Mouse (Mus musculus): ENCODE measurements around the gene Slc38a1. TPM values are rescaled to one million over a fixed set of nuclear protein-coding genes. Genes with fewer than 3 reads are reported as not detected.

Gene Slc38a1
- polyA plus RNA-seq, 1 experiment from 2014 or later, result 139 TPM

GRCm38 (mm10) chr15:96576998-96577397 is 65.7 kb downstream of the Slc38a1 start:
- Histone ChIP-seq H3K4me1 (replicated peaks; ENCODE audit: control insufficient read depth, insufficient read depth, low read length) (no peaks in the 10 kb centered on the region), H3K27ac (ENCODE audit: low read depth, low read length) (no peak overlapping the region), H3K4me2 (ENCODE audit: low read depth, low read length, severe bottlenecking) (no peak overlapping the region), H3K9me3 (ENCODE audit: control insufficient read depth, low read length) (no peaks in the 10 kb centered on the region), H3K4me3 (ENCODE audit: low read depth, low read length) (no peak overlapping the region), H3K9ac (ENCODE audit: low read length) (no peak overlapping the region), H3K36me3 (ENCODE audit: control insufficient read depth, insufficient read depth, low read length) (peaks cover 9% of the 10 kb centered on the region), H3K27me3 (ENCODE audit: control insufficient read depth, insufficient read depth, low read length) (no peaks in the 10 kb centered on the region)
- ATAC-seq (replicated peaks; ENCODE audit: low FRiP score), result no peak
- no peak for DNase-seq (ENCODE audit: low spot score)
- 96% methylated on average over 5 of the region's 5 CpGs for WGBS

GRCm38 (mm10) chr15:96568983-96569363 is 73.7 kb downstream of the Slc38a1 start:
- Histone ChIP-seq H3K27ac (ENCODE audit: low read depth, low read length) (no peak overlapping the region), H3K4me3 (ENCODE audit: low read depth, low read length) (no peak overlapping the region), H3K4me2 (ENCODE audit: low read depth, low read length, severe bottlenecking) (no peak overlapping the region), H3K4me1 (replicated peaks; ENCODE audit: control insufficient read depth, insufficient read depth, low read length) (no peaks in the 10 kb centered on the region), H3K9ac (ENCODE audit: low read length) (no peak overlapping the region), H3K27me3 (ENCODE audit: control insufficient read depth, insufficient read depth, low read length) (no peaks in the 10 kb centered on the region), H3K9me3 (ENCODE audit: control insufficient read depth, low read length) (no peaks in the 10 kb centered on the region), H3K36me3 (ENCODE audit: control insufficient read depth, insufficient read depth, low read length) (no peaks in the 10 kb centered on the region)
- no peak for DNase-seq (ENCODE audit: low spot score)
- WGBS, result 80% methylated on average over 2 of the region's 2 CpGs
- no peak for ATAC-seq (replicated peaks; ENCODE audit: low FRiP score)

GRCm38 (mm10) chr15:96568271-96568982 is 74.3 kb downstream of the Slc38a1 start:
- DNase-seq (ENCODE audit: low spot score) (no peak), ATAC-seq (replicated peaks; ENCODE audit: low FRiP score) (no peak)
- 82% methylated on average over 13 of the region's 13 CpGs for WGBS

DNA sequence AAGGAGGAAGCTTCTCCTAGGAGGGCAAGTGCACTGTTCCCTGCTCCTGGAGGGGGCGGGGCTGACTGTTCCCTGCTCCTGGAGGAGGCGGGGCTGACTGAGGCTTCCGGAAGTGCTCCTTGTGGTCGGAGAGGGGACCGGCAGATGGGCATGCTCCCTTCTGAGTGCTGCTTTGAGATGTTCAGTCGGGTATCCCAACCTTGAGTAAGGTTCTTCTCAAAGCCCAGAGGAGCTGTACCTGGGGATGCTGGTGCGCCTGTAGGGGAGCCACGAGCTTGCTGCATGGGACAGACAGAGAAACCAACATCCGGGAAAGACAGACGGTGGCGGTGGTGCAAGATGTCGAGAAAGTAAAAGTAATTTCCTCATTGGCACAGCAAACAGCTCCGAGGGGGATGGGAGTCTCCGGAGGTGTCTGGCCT is 75.9 kb downstream of the Slc38a1 start:
- Histone ChIP-seq H3K9me3 (ENCODE audit: control insufficient read depth, low read length) (no peaks in the 10 kb centered on the region), H3K27me3 (ENCODE audit: control insufficient read depth, insufficient read depth, low read length) (no peaks in the 10 kb centered on the region; the same call in 1 of the 2 replicates), H3K9ac (ENCODE audit: low read length) (peak overlapping the region; percentile 20; the same call in 1 of the 2 replicates), H3K4me2 (ENCODE audit: low read depth, low read length, severe bottlenecking) (peak overlapping the region; percentile 49), H3K4me1 (replicated peaks; ENCODE audit: control insufficient read depth, insufficient read depth, low read length) (no peaks in the 10 kb centered on the region), H3K36me3 (ENCODE audit: control insufficient read depth, insufficient read depth, low read length) (no peaks in the 10 kb centered on the region), H3K27ac (ENCODE audit: low read depth, low read length) (no peak overlapping the region), H3K4me3 (ENCODE audit: low read depth, low read length) (peak overlapping the region; percentile 28)
- DNase-seq (ENCODE audit: low spot score) (peak; percentile 84), ATAC-seq (replicated peaks; ENCODE audit: low FRiP score) (peak; percentile 80; the same call in 1 of the 2 replicates)
- 10% methylated on average over 14 of the region's 14 CpGs for WGBS

More at GRCm38 (mm10) chr15:96568271-96568982, 74.3 kb downstream of the Slc38a1 start:
- no peak overlapping the region for H3K27ac ChIP-seq (ENCODE audit: low read depth, low read length)
- no peaks in the 10 kb centered on the region; the same call in 1 of the 2 replicates for H3K27me3 ChIP-seq (ENCODE audit: control insufficient read depth, insufficient read depth, low read length)
- H3K36me3 ChIP-seq (ENCODE audit: control insufficient read depth, insufficient read depth, low read length), result no peaks in the 10 kb centered on the region
- H3K9ac ChIP-seq (ENCODE audit: low read length), result no peak overlapping the region
- no peaks in the 10 kb centered on the region for H3K9me3 ChIP-seq (ENCODE audit: control insufficient read depth, low read length)
- no peak overlapping the region for H3K4me3 ChIP-seq (ENCODE audit: low read depth, low read length)
- H3K4me2 ChIP-seq (ENCODE audit: low read depth, low read length, severe bottlenecking), result no peak overlapping the region
- no peaks in the 10 kb centered on the region for H3K4me1 ChIP-seq (replicated peaks; ENCODE audit: control insufficient read depth, insufficient read depth, low read length)

DNA sequence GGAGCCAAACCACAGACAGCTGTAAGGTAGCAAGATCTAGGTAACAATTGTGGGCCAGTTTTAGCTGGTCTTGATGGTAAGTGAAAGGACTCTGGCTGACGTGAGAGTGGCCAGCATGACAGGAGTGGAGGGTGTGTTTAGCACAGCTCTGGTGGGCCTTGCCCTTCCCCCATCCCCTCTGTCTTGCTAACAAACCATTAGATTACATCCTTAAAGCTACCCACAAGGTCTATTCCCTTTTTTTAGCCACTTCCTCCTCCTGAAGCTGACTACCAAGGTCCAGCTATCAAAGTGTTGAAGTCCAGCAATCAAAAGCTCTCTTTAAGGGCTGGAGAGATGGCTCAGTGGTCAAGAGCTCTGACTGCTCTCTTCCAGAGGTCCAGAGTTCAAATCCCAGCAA is 78.9 kb downstream of the Slc38a1 start:
- no peaks in the 10 kb centered on the region; the same call in 1 of the 2 replicates for H3K27me3 ChIP-seq (ENCODE audit: control insufficient read depth, insufficient read depth, low read length)
- H3K27ac ChIP-seq (ENCODE audit: low read depth, low read length), result no peak overlapping the region
- peak; percentile 5 for DNase-seq (ENCODE audit: low spot score)
- no peak for ATAC-seq (replicated peaks; ENCODE audit: low FRiP score)
- WGBS, result 76% methylated on average over 1 of the region's 1 CpGs
- H3K9ac ChIP-seq (ENCODE audit: low read length), result no peak overlapping the region
- H3K4me1 ChIP-seq (replicated peaks; ENCODE audit: control insufficient read depth, insufficient read depth, low read length), result no peaks in the 10 kb centered on the region
- no peaks in the 10 kb centered on the region for H3K36me3 ChIP-seq (ENCODE audit: control insufficient read depth, insufficient read depth, low read length)
- H3K9me3 ChIP-seq (ENCODE audit: control insufficient read depth, low read length), result no peaks in the 10 kb centered on the region
- no peak overlapping the region for H3K4me3 ChIP-seq (ENCODE audit: low read depth, low read length)
- no peak overlapping the region for H3K4me2 ChIP-seq (ENCODE audit: low read depth, low read length, severe bottlenecking)

GRCm38 (mm10) chr15:96562521-96562920 is 80.2 kb downstream of the Slc38a1 start:
- Histone ChIP-seq H3K4me1 (replicated peaks; ENCODE audit: control insufficient read depth, insufficient read depth, low read length) (no peaks in the 10 kb centered on the region), H3K9ac (ENCODE audit: low read length) (no peak overlapping the region), H3K27me3 (ENCODE audit: control insufficient read depth, insufficient read depth, low read length) (no peaks in the 10 kb centered on the region; the same call in 1 of the 2 replicates), H3K4me3 (ENCODE audit: low read depth, low read length) (no peak overlapping the region), H3K4me2 (ENCODE audit: low read depth, low read length, severe bottlenecking) (no peak overlapping the region), H3K9me3 (ENCODE audit: control insufficient read depth, low read length) (no peaks in the 10 kb centered on the region), H3K27ac (ENCODE audit: low read depth, low read length) (no peak overlapping the region), H3K36me3 (ENCODE audit: control insufficient read depth, insufficient read depth, low read length) (no peaks in the 10 kb centered on the region)
- DNase-seq (ENCODE audit: low spot score) (peak; percentile 9), ATAC-seq (replicated peaks; ENCODE audit: low FRiP score) (no peak)
- 91% methylated on average over 5 of the region's 5 CpGs for whole genome bisulfite sequencing

- H3K9ac ChIP-seq (ENCODE audit: low read length), result no peak overlapping the region
- H3K27ac ChIP-seq (ENCODE audit: low read depth, low read length), result no peak overlapping the region
- no peaks in the 10 kb centered on the region for H3K36me3 ChIP-seq (ENCODE audit: control insufficient read depth, insufficient read depth, low read length)
- whole genome bisulfite sequencing, result 91% methylated on average over 14 of the region's 14 CpGs
- DNase-seq (ENCODE audit: low spot score), result peak; percentile 33
- no peaks in the 10 kb centered on the region for H3K9me3 ChIP-seq (ENCODE audit: control insufficient read depth, low read length)
- ATAC-seq (replicated peaks; ENCODE audit: low FRiP score), result no peak
- no peaks in the 10 kb centered on the region; the same call in 1 of the 2 replicates for H3K27me3 ChIP-seq (ENCODE audit: control insufficient read depth, insufficient read depth, low read length)
- H3K4me3 ChIP-seq (ENCODE audit: low read depth, low read length), result no peak overlapping the region
- H3K4me2 ChIP-seq (ENCODE audit: low read depth, low read length, severe bottlenecking), result no peak overlapping the region
- H3K4me1 ChIP-seq (replicated peaks; ENCODE audit: control insufficient read depth, insufficient read depth, low read length), result no peaks in the 10 kb centered on the region
Observed at GRCm38 (mm10) chr15:96560576-96561298, 82.0 kb downstream of the Slc38a1 start.

- DNase-seq (ENCODE audit: low spot score), result peak; percentile 66
- Histone ChIP-seq H3K9me3 (ENCODE audit: control insufficient read depth, low read length) (no peaks in the 10 kb centered on the region), H3K4me1 (replicated peaks; ENCODE audit: control insufficient read depth, insufficient read depth, low read length) (peaks cover 2% of the 10 kb centered on the region; the same call in 1 of the 2 replicates), H3K4me3 (ENCODE audit: low read depth, low read length) (no peak overlapping the region), H3K9ac (ENCODE audit: low read length) (no peak overlapping the region), H3K27ac (ENCODE audit: low read depth, low read length) (no peak overlapping the region), H3K27me3 (ENCODE audit: control insufficient read depth, insufficient read depth, low read length) (no peaks in the 10 kb centered on the region), H3K4me2 (ENCODE audit: low read depth, low read length, severe bottlenecking) (no peak overlapping the region), H3K36me3 (ENCODE audit: control insufficient read depth, insufficient read depth, low read length) (no peaks in the 10 kb centered on the region)
- WGBS, result 70% methylated on average over 9 of the region's 9 CpGs
- peak; percentile 71 for ATAC-seq (replicated peaks; ENCODE audit: low FRiP score)
Observed at GRCm38 (mm10) chr15:96551569-96552380, 90.9 kb downstream of the Slc38a1 start.
